Mouse (Mus musculus): ENCODE data around the gene Polr2j.

GRCm38 (mm10) chr5:136170512-136171362 is 54.3 kb downstream of the Polr2j start, which contains the start of gene Orai2:
- TF ChIP-seq CTCF (IDR thresholded peaks at IDR 0.05; ENCODE audit: low read depth, low read length) (no peak), GATA1 (IDR thresholded peaks at IDR 0.05; ENCODE audit: borderline replicate concordance, low read length) (no peak)
